Mouse (Mus musculus): Measurements from ENCODE around the gene Lsm12. TPM values are rescaled to one million over a fixed set of nuclear protein-coding genes. Genes with fewer than 3 reads are reported as not detected.

Lsm12 gene
- polyA plus RNA-seq, 1 experiment from 2014 or later = 87.8 TPM

GRCm38 (mm10) chr11:102217876-102218430 is 32.9 kb upstream of the Lsm12 start:
- H3K4me1 ChIP-seq (ENCODE audit: control insufficient read depth, insufficient read depth, low read length) = peaks cover 46% of the 10 kb centered on the region
- H3K4me2 ChIP-seq (ENCODE audit: low read length) = peak overlapping the region; percentile 51
- peak overlapping the region; percentile 76; the same call in 1 of the 2 replicates for H3K27ac ChIP-seq (ENCODE audit: low read length)
- WGBS = 75% methylated on average over 7 of the region's 7 CpGs
- peak overlapping the region; percentile 54 for H3K9ac ChIP-seq (ENCODE audit: low read depth, low read length)
- H3K27me3 ChIP-seq (ENCODE audit: control insufficient read depth, insufficient read depth, low read depth, low read length) = no peaks in the 10 kb centered on the region
- no peak for ATAC-seq
- peaks cover 9% of the 10 kb centered on the region for H3K36me3 ChIP-seq (ENCODE audit: control insufficient read depth, insufficient read depth, low read length)
- H3K9me3 ChIP-seq (replicated peaks; ENCODE audit: control insufficient read depth, low read length, poor library complexity, severe bottlenecking) = no peaks in the 10 kb centered on the region
- peak overlapping the region; percentile 25 for H3K4me3 ChIP-seq (ENCODE audit: low read depth, low read length)

GRCm38 (mm10) chr11:102217396-102217795 is 32.3 kb upstream of the Lsm12 start:
- Histone ChIP-seq H3K4me1 (ENCODE audit: control insufficient read depth, insufficient read depth, low read length) (peaks cover 46% of the 10 kb centered on the region), H3K9ac (ENCODE audit: low read depth, low read length) (no peak overlapping the region), H3K9me3 (replicated peaks; ENCODE audit: control insufficient read depth, low read length, poor library complexity, severe bottlenecking) (no peaks in the 10 kb centered on the region), H3K4me2 (ENCODE audit: low read length) (no peak overlapping the region), H3K36me3 (ENCODE audit: control insufficient read depth, insufficient read depth, low read length) (peaks cover 9% of the 10 kb centered on the region), H3K27me3 (ENCODE audit: control insufficient read depth, insufficient read depth, low read depth, low read length) (no peaks in the 10 kb centered on the region), H3K27ac (ENCODE audit: low read length) (no peak overlapping the region), H3K4me3 (ENCODE audit: low read depth, low read length) (no peak overlapping the region)
- WGBS = 83% methylated on average over 6 of the region's 6 CpGs
- ATAC-seq = no peak

GRCm38 (mm10) chr11:102216886-102217240 is 31.8 kb upstream of the Lsm12 start:
- Histone ChIP-seq H3K27ac (ENCODE audit: low read length) (no peak overlapping the region), H3K4me1 (ENCODE audit: control insufficient read depth, insufficient read depth, low read length) (peaks cover 48% of the 10 kb centered on the region)

GRCm38 (mm10) chr11:102216056-102216885 is 31.2 kb upstream of the Lsm12 start:
- no peak for ATAC-seq
- no peak overlapping the region for H3K4me3 ChIP-seq (ENCODE audit: low read depth, low read length)
- H3K9me3 ChIP-seq (replicated peaks; ENCODE audit: control insufficient read depth, low read length, poor library complexity, severe bottlenecking) = no peaks in the 10 kb centered on the region
- H3K9ac ChIP-seq (ENCODE audit: low read depth, low read length) = no peak overlapping the region
- H3K36me3 ChIP-seq (ENCODE audit: control insufficient read depth, insufficient read depth, low read length) = peaks cover 7% of the 10 kb centered on the region; the same call in 1 of the 2 replicates
- 49% methylated on average over 12 of the region's 12 CpGs for WGBS
- no peak overlapping the region for H3K4me2 ChIP-seq (ENCODE audit: low read length)
- H3K27me3 ChIP-seq (ENCODE audit: control insufficient read depth, insufficient read depth, low read depth, low read length) = no peaks in the 10 kb centered on the region
- no peak overlapping the region for H3K27ac ChIP-seq (ENCODE audit: low read length)
- H3K4me1 ChIP-seq (ENCODE audit: control insufficient read depth, insufficient read depth, low read length) = peaks cover 48% of the 10 kb centered on the region

More at GRCm38 (mm10) chr11:102216886-102217240, 31.8 kb upstream of the Lsm12 start:
- Histone ChIP-seq H3K36me3 (ENCODE audit: control insufficient read depth, insufficient read depth, low read length) (peaks cover 11% of the 10 kb centered on the region), H3K4me3 (ENCODE audit: low read depth, low read length) (no peak overlapping the region), H3K9ac (ENCODE audit: low read depth, low read length) (no peak overlapping the region), H3K4me2 (ENCODE audit: low read length) (no peak overlapping the region), H3K9me3 (replicated peaks; ENCODE audit: control insufficient read depth, low read length, poor library complexity, severe bottlenecking) (no peaks in the 10 kb centered on the region), H3K27me3 (ENCODE audit: control insufficient read depth, insufficient read depth, low read depth, low read length) (no peaks in the 10 kb centered on the region)
- WGBS = 56% methylated on average over 5 of the region's 5 CpGs
- ATAC-seq = no peak

GRCm38 (mm10) chr11:102215511-102215910 is 30.4 kb upstream of the Lsm12 start:
- no peak overlapping the region for H3K4me2 ChIP-seq (ENCODE audit: low read length)
- peaks cover 48% of the 10 kb centered on the region for H3K4me1 ChIP-seq (ENCODE audit: control insufficient read depth, insufficient read depth, low read length)
- H3K9me3 ChIP-seq (replicated peaks; ENCODE audit: control insufficient read depth, low read length, poor library complexity, severe bottlenecking) = no peaks in the 10 kb centered on the region
- no peak overlapping the region for H3K9ac ChIP-seq (ENCODE audit: low read depth, low read length)
- peaks cover 7% of the 10 kb centered on the region; the same call in 1 of the 2 replicates for H3K36me3 ChIP-seq (ENCODE audit: control insufficient read depth, insufficient read depth, low read length)
- ATAC-seq = no peak
- H3K4me3 ChIP-seq (ENCODE audit: low read depth, low read length) = no peak overlapping the region
- 78% methylated on average over 11 of the region's 11 CpGs for WGBS
- no peaks in the 10 kb centered on the region for H3K27me3 ChIP-seq (ENCODE audit: control insufficient read depth, insufficient read depth, low read depth, low read length)
- no peak overlapping the region for H3K27ac ChIP-seq (ENCODE audit: low read length)

- Histone ChIP-seq H3K9ac (ENCODE audit: low read depth, low read length) (peak overlapping the region; percentile 25; the same call in 1 of the 2 replicates), H3K36me3 (ENCODE audit: control insufficient read depth, insufficient read depth, low read length) (peaks cover 7% of the 10 kb centered on the region; the same call in 1 of the 2 replicates), H3K9me3 (replicated peaks; ENCODE audit: control insufficient read depth, low read length, poor library complexity, severe bottlenecking) (no peaks in the 10 kb centered on the region), H3K4me3 (ENCODE audit: low read depth, low read length) (no peak overlapping the region), H3K4me2 (ENCODE audit: low read length) (no peak overlapping the region), H3K4me1 (ENCODE audit: control insufficient read depth, insufficient read depth, low read length) (peaks cover 52% of the 10 kb centered on the region), H3K27me3 (ENCODE audit: control insufficient read depth, insufficient read depth, low read depth, low read length) (no peaks in the 10 kb centered on the region), H3K27ac (ENCODE audit: low read length) (no peak overlapping the region)
- ATAC-seq = no peak
- 59% methylated on average over 10 of the region's 10 CpGs for WGBS
Observed at GRCm38 (mm10) chr11:102214430-102215156, 29.5 kb upstream of the Lsm12 start.

GRCm38 (mm10) chr11:102211936-102212341 is 26.8 kb upstream of the Lsm12 start:
- H3K27me3 ChIP-seq (ENCODE audit: control insufficient read depth, insufficient read depth, low read depth, low read length) = no peaks in the 10 kb centered on the region
- 0 out of 2 replicates have a peak, but pooled peaks cover 2% of the 10 kb centered on the region for H3K36me3 ChIP-seq (ENCODE audit: control insufficient read depth, insufficient read depth, low read length)
- 73% methylated on average over 18 of the region's 18 CpGs for WGBS
- H3K4me2 ChIP-seq (ENCODE audit: low read length) = no peak overlapping the region
- no peak overlapping the region for H3K27ac ChIP-seq (ENCODE audit: low read length)
- no peak for ATAC-seq
- no peak overlapping the region for H3K9ac ChIP-seq (ENCODE audit: low read depth, low read length)
- peaks cover 42% of the 10 kb centered on the region for H3K4me1 ChIP-seq (ENCODE audit: control insufficient read depth, insufficient read depth, low read length)
- no peak overlapping the region for H3K4me3 ChIP-seq (ENCODE audit: low read depth, low read length)
- no peaks in the 10 kb centered on the region for H3K9me3 ChIP-seq (replicated peaks; ENCODE audit: control insufficient read depth, low read length, poor library complexity, severe bottlenecking)

GRCm38 (mm10) chr11:102211011-102211410 is 25.9 kb upstream of the Lsm12 start:
- 86% methylated on average over 5 of the region's 5 CpGs for WGBS

More at GRCm38 (mm10) chr11:102211011-102211410, 25.9 kb upstream of the Lsm12 start:
- Histone ChIP-seq H3K27me3 (ENCODE audit: control insufficient read depth, insufficient read depth, low read depth, low read length) (no peaks in the 10 kb centered on the region), H3K9me3 (replicated peaks; ENCODE audit: control insufficient read depth, low read length, poor library complexity, severe bottlenecking) (no peaks in the 10 kb centered on the region), H3K4me2 (ENCODE audit: low read length) (no peak overlapping the region), H3K9ac (ENCODE audit: low read depth, low read length) (no peak overlapping the region), H3K4me1 (ENCODE audit: control insufficient read depth, insufficient read depth, low read length) (peaks cover 34% of the 10 kb centered on the region), H3K36me3 (ENCODE audit: control insufficient read depth, insufficient read depth, low read length) (peaks cover 8% of the 10 kb centered on the region; the same call in 1 of the 2 replicates), H3K4me3 (ENCODE audit: low read depth, low read length) (no peak overlapping the region), H3K27ac (ENCODE audit: low read length) (no peak overlapping the region)
- ATAC-seq = no peak

Data from midbrain, embryonic 16.5 days (tissue).